Mouse (Mus musculus) kidney, adult 2 months (tissue): ENCODE data around the gene Kctd11. TPM values are rescaled to one million over a fixed set of nuclear protein-coding genes. Genes with fewer than 3 reads are reported as not detected.
A peak's percentile ranks its signal among the peaks of the same experiment; 100 is the strongest.

Source experiments
- DNase-seq: peaks from one replicate; pipeline ENCODE4 v3.0.0; 2021
- H3K27ac ChIP-seq: fragments of 200-500 bp; 2 replicates; pipeline ENCODE4 v1.5.1; 2012; ENCODE audit warnings: low read depth, low read length, control low read depth, inconsistent platforms; ENCODE audit not compliant: insufficient read depth
- H3K27me3 ChIP-seq: fragments of 200-500 bp; replicated peaks from 2 replicates; pipeline ENCODE4 v1.6.1; 2012; ENCODE audit warnings: mild to moderate bottlenecking, moderate library complexity, low read length, inconsistent platforms; ENCODE audit not compliant: control insufficient read depth, insufficient read depth
- H3K36me3 ChIP-seq: fragments of 200-500 bp; 2 replicates; pipeline ENCODE4 v1.6.1; 2012; ENCODE audit warnings: mild to moderate bottlenecking, moderate library complexity, low read length, inconsistent platforms; ENCODE audit not compliant: control insufficient read depth, insufficient read depth
- H3K4me1 ChIP-seq: fragments of 200-500 bp; 2 replicates; pipeline ENCODE4 v1.6.1; 2011; ENCODE audit warnings: low read length; ENCODE audit not compliant: control insufficient read depth, insufficient read depth
- H3K4me3 ChIP-seq: fragments of 200-500 bp; 2 replicates; pipeline ENCODE4 v1.5.1; 2011; ENCODE audit warnings: mild to moderate bottlenecking, low read depth, low read length, control low read depth; ENCODE audit not compliant: insufficient read depth
- CTCF ChIP-seq: fragments of 200-500 bp; conservative IDR thresholded peaks from 2 replicates; pipeline ENCODE4 v1.5.1; 2011; ENCODE audit warnings: low read depth, mild to moderate bottlenecking, control low read depth, low read length, moderate library complexity, mixed read lengths; ENCODE audit not compliant: insufficient read depth, insufficient read length
- POLR2A ChIP-seq: fragments of 200-500 bp; IDR thresholded peaks from one replicate; pipeline ENCODE4 v1.6.1; 2011; ENCODE audit warnings: low read depth, low read length, control low read depth
- WGBS: fragments of 180-500 bp; shearing (Covaris S2); methylation state at CpG from one replicate; pipeline ENCODE4 v1.1.7; 2018; 5-methylcytosine and 5-hydroxymethylcytosine counted together
- polyA plus RNA-seq: library from polyadenylated mRNA; depleted of rRNA; stranded (reverse); fragments of >200 nt; gene quantifications from 2 replicates; pipeline ENCODE4 v1.2.3, GENCODE M21; 2012

Kctd11 gene
- polyA plus RNA-seq, 1 experiment, result 4.8 TPM

DNA sequence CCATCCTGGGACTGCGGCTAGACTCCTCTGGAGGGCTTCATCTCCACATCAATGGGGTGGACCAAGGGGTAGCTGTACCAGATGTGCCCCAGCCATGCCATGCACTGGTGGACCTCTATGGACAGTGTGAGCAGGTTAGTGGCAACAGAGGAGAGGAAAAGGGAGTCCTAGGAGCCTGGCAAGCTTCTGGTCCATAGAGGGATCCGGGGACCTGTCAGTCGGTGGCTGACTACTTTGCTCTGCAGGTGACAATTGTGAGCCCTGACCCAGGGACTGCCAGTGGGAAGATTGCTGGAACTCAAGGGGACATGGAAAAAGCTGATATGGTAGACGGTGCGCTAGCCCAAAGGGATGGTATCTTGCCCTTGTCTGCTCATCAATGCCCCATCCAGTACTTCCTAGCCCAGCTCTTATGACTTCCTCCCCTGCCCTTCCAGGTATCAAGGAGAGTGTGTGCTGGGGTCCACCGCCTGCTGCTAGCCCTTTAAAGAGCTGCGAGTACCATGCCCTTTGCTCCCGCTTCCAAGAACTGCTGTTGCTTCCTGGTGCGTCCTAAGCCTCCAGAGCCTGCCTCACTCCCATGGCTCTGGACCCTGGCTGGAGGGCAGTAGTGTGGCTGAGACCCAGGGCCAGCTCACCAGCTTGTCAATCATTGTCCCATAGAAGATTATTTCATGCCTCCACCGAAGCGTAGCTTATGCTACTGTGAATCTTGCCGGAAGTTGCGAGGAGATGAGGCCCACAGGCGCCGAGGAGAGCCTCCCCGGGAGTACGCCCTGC is 29.8 kb upstream of the Kctd11 start:
- H3K27ac ChIP-seq, result peak overlapping the region; percentile 81
- TF ChIP-seq POLR2A, result peak; percentile 4
- TF ChIP-seq CTCF, result no peak
- DNase-seq, result peak; percentile 95
- 56% methylated on average over 17 of the region's 17 CpGs for WGBS
- peaks cover 25% of the 10 kb centered on the region for H3K4me1 ChIP-seq
- no peaks in the 10 kb centered on the region for H3K27me3 ChIP-seq
- peak overlapping the region; percentile 39 for H3K4me3 ChIP-seq
- peaks cover under 1% of the 10 kb centered on the region; the same call in 1 of the 2 replicates for H3K36me3 ChIP-seq

DNA sequence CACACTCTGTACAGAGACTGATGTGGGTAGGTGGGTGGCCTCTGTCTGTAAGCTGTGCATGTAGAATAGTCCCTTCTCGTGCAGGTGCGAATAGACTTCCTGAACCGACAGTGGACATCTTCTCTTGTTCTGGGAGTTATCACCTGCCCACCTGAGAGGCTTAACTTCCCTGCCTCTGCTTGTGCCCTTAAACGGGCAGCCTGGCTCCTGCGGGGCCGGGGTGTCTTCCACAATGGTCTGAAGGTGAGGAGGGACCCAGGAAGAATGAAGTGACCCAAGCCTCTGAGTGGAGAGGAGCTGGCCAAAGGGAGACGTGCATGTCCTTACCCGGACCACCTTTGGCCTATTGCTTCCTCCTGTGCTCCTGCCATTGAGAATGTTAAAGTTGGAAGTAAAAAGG is 29.0 kb upstream of the Kctd11 start:
- no peak for TF ChIP-seq POLR2A
- no peak for TF ChIP-seq CTCF
- WGBS, result 74% methylated on average over 8 of the region's 8 CpGs
- Histone ChIP-seq H3K4me3 (peak overlapping the region; percentile 39), H3K27me3 (no peaks in the 10 kb centered on the region), H3K27ac (peak overlapping the region; percentile 63), H3K36me3 (no peaks in the 10 kb centered on the region; the same call in 1 of the 2 replicates), H3K4me1 (peaks cover 25% of the 10 kb centered on the region)
- DNase-seq, result no peak

DNA sequence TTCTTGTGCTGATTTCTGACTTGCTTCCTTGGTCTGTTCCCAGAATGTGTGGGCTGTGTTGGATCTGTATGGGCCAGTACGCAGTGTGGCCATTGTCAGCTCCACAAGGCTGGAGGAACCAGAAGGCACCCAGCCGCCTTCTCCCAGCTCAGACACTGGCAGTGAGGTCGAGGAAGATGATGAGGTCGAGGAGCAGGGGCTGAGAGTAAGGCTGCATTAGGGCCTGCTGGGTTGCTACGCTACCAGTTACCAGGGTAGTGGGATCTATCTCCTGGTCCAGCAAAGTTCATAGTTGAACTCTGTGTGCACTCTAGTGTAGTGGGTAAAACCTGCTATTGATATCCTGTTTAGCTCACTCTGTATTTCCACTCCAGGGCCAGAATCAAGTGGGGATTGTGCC is 28.0 kb upstream of the Kctd11 start:
- peak overlapping the region; percentile 39 for H3K4me3 ChIP-seq

DNA sequence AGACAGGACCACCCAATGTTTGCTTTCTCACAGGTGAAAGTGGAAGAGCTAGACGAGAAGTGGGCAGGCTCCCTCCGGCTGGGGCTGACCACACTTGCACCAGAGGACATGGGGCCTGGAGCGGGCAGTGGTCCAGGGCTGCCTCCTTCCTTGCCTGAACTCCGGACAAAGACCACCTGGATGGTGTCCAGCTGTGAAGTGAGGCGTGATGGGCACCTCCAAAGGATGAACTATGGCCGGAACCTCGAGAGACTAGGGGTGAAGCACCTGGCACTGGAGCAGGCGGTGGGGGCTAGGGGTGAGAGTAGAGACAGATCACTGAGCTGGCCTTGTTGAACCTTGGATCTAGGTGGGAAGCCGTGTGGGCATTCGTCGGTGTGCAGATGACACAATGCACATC is 27.4 kb upstream of the Kctd11 start:
- 57% methylated on average over 11 of the region's 11 CpGs for WGBS
- Histone ChIP-seq H3K27ac (peak overlapping the region; percentile 63), H3K36me3 (no peaks in the 10 kb centered on the region; the same call in 1 of the 2 replicates), H3K4me3 (peak overlapping the region; percentile 39), H3K4me1 (peaks cover 17% of the 10 kb centered on the region), H3K27me3 (no peaks in the 10 kb centered on the region)
- peak; percentile 98 for DNase-seq
- TF ChIP-seq CTCF (no peak), POLR2A (no peak)

More for the DNA sequence above, 28.0 kb upstream of the Kctd11 start:
- Histone ChIP-seq H3K4me1 (peaks cover 17% of the 10 kb centered on the region), H3K36me3 (no peaks in the 10 kb centered on the region; the same call in 1 of the 2 replicates), H3K27ac (peak overlapping the region; percentile 63), H3K27me3 (no peaks in the 10 kb centered on the region)
- 57% methylated on average over 5 of the region's 5 CpGs for WGBS
- TF ChIP-seq POLR2A (no peak), CTCF (no peak)
- DNase-seq, result no peak

DNA sequence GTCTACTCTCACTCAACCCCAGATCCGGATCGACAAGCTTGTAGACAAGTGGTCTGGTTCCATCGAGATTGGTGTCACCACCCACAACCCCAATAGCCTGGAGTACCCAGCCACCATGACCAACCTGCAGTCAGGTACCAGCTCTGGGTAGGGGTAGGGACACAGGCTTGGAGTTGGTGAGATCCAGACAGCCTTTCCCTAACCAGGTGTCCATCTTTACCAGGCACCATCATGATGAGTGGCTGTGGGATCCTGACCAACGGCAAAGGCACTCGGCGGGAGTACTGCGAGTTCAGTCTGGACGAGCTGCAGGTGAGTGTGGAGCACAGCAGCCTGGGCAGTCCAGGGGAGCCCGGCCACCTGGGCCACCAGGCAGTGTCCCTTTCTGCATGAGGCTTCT is 23.1 kb upstream of the Kctd11 start:
- Histone ChIP-seq H3K27me3 (no peaks in the 10 kb centered on the region), H3K36me3 (no peaks in the 10 kb centered on the region; the same call in 1 of the 2 replicates), H3K4me3 (no peak overlapping the region), H3K27ac (no peak overlapping the region), H3K4me1 (peaks cover 11% of the 10 kb centered on the region; the same call in 1 of the 2 replicates)
- 90% methylated on average over 9 of the region's 9 CpGs for WGBS
- TF ChIP-seq CTCF (no peak), POLR2A (no peak)
- no peak for DNase-seq

DNA sequence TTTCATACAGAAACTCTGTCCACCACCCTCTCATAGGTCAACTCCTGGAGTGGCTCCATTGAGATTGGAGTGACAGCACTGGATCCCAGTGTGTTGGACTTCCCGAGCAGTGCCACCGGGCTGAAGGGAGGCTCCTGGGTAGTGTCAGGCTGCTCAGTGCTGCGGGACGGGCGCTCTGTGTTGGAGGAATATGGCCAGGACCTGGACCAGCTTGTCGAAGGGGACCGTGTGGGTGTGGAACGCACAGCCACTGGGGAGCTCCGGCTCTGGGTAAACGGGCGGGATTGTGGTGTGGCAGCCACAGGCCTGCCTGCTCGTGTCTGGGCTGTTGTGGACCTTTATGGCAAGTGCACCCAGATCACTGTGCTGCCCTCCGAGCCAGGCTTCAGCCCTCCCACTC is 21.8 kb upstream of the Kctd11 start:
- no peak for DNase-seq
- Histone ChIP-seq H3K4me1 (peaks cover 7% of the 10 kb centered on the region; the same call in 1 of the 2 replicates), H3K27ac (no peak overlapping the region), H3K27me3 (no peaks in the 10 kb centered on the region), H3K4me3 (no peak overlapping the region), H3K36me3 (no peaks in the 10 kb centered on the region; the same call in 1 of the 2 replicates)
- no peak for TF ChIP-seq POLR2A
- no peak for TF ChIP-seq CTCF
- 82% methylated on average over 13 of the region's 13 CpGs for WGBS

DNA sequence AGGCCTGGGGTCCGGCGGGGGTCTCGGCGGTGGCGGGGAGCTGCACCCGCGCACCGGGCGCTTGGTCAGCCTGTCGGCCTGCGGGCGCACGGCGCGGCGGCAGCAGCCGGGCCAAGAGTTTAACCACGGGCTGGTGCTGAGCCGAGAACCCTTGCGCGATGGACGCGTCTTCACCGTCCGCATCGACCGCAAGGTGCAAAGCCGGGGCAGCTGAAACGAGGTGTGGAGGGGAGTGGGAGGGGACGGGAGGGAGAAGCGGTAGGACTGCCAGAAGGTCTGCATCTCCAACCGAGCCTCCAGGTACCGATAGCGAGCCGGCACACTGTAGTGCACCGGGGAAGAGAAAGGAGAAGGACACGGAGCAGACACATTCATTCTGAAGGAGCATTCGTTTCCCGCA is 20.8 kb upstream of the Kctd11 start:
- Histone ChIP-seq H3K4me1 (peaks cover 3% of the 10 kb centered on the region; the same call in 1 of the 2 replicates), H3K36me3 (no peaks in the 10 kb centered on the region), H3K27ac (peak overlapping the region; percentile 33), H3K27me3 (no peaks in the 10 kb centered on the region), H3K4me3 (peak overlapping the region; percentile 67)
- peak; percentile 41 for DNase-seq
- under 1% methylated on average over 39 of the region's 39 CpGs for WGBS
- TF ChIP-seq POLR2A (no peak), CTCF (no peak)
